Mouse (Mus musculus) retina, postnatal 1 day (tissue): ENCODE results near the gene Nhlrc4.

Source experiments
- DNase-seq: peaks from one replicate; pipeline ENCODE4 v3.0.0-alpha.2; 2012

Nhlrc4 gene

GRCm38 (mm10) chr17:25919786-25920642, 24.7 kb downstream of the Nhlrc4 start:
- DNase-seq: peak; percentile 100

DNA sequence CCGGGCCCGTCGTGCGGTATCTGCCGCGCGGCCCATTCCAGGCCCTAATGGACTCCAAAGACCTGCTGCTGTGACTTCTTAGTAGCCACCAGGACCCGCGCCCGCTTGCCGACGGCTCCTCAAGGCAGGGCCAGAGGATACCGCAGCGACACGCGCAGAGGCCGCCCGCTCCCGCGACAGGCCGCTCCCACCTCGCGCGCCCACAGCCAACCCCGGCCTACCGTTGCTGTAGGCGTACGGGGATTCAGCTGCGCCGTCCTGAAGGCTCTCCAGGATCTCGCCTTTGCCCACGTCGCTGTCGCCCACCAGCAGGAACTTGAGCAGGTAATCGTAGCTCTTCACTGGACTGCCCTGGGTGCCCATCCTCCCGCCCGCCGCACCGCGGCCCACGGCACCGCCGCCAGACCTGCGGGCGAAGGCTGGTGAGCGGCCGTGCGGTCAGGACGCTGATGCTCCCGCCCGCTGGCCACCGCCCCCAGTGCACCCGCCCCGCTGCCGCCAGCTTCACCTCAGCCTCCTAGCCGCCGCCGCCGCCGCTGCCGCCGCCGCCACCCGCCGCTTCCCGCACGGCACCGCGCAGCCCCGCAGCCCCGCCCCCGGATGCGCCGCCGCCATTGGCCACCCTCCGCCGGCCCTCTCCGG, 25.5 kb downstream of the Nhlrc4 start, which contains the start of gene Rab40c:
TSS of gene Rab40c (minus strand) at position 584 of the 642 bp plus-strand sequence.
- DNase-seq: no peak

GRCm38 (mm10) chr17:25918037-25918750, 26.6 kb downstream of the Nhlrc4 start:
- DNase-seq: no peak

GRCm38 (mm10) chr17:25916931-25917647, 27.7 kb downstream of the Nhlrc4 start:
- DNase-seq: no peak

DNA sequence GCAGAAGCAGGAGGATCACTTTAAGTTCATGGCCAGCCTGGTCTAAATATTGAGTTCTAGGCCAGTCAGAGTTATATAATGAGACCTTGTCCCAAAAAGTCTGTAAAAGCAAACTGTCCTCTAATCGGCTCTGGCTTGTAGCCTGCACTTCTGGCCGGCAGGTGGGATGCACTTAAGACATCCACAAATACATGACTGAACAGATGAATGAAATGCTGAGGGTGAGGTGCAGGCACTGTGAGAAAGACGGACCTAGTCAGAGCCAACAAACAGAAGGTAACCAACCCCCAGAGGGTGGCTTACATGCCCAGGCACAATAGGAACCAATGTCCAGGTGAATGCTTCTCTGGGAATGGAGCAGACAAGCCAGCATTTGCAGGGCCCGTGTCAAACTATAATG, 30.5 kb downstream of the Nhlrc4 start:
- no peak for DNase-seq

- DNase-seq: no peak
Observed at GRCm38 (mm10) chr17:25913877-25914275, 30.9 kb downstream of the Nhlrc4 start.

GRCm38 (mm10) chr17:25913186-25913876, 31.4 kb downstream of the Nhlrc4 start:
- no peak for DNase-seq

GRCm38 (mm10) chr17:25911816-25912215, 32.9 kb downstream of the Nhlrc4 start:
- peak; percentile 21 for DNase-seq

- DNase-seq: no peak
Observed at GRCm38 (mm10) chr17:25907640-25908039, 37.1 kb downstream of the Nhlrc4 start.

GRCm38 (mm10) chr17:25903061-25903460, 41.7 kb downstream of the Nhlrc4 start:
- no peak for DNase-seq

- DNase-seq: no peak
Observed at GRCm38 (mm10) chr17:25900193-25900592, 44.6 kb downstream of the Nhlrc4 start.

DNA sequence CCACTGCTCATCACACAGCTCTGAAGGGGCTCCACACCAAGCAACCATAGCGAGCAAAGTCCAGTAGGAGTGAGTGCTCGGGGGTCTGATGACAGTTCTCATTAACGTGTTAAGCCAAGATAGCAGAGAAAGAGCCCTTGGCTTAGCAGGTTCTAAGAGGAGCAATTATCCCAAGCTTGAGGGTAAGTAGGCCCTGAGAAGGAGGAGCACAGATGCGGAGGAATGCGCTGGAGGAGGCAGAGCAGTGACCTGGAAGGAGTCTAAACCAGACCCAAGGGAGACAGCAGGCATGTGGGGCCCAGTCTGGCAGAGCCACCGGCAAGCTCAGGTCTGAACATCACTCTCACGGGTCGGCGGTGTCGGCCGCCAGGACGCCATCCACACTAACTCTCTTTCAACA, 48.9 kb downstream of the Nhlrc4 start:
- peak; percentile 76 for DNase-seq

- peak; percentile 34 for DNase-seq
Observed at GRCm38 (mm10) chr17:25895415-25895814, 49.3 kb downstream of the Nhlrc4 start.

GRCm38 (mm10) chr17:25893975-25894617, 50.7 kb downstream of the Nhlrc4 start:
- DNase-seq: peak; percentile 88
